11 mouse cellular contexts compared by ENCODE assay signal in the genomic region with DNA sequence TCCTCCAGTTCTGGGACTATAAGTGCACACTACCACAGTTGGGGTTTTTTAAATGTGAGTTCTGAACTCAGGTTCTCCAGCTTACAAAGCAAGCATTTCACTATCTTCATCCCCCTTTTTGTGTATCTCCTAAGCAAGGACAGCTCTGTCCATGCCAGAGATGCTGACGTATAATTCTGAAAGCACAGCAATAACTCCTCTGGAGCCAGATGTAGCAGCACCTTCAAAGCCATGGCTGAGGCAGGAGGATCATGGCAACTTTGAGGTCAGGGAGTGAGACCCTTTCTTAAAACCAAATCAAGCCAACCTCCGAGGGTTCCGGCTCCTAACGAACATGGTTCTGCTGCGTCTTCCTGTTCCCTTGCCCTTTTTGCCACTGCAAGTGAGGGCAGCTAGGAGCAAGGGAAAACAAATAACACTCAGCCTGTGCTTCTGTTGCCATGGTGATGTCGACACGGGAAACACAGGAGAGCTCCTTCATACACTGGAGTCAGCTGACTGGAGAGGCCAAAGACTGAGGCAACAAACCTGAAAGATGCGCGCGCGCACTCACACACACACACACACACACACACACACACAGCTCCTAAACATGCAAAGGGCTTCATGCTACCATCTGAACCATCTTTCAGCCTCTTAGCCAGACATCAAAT. TPM values are rescaled to one million over a fixed set of nuclear protein-coding genes. Genes with fewer than 3 reads are reported as not detected.
A peak's percentile ranks its signal among the peaks of the same experiment; 100 is the strongest.
DNase-seq lines count a peak whose midpoint lies in the region; ATAC-seq lines count a peak whose summit lies in the region.
"Had no signal": no experiment of that assay in that cellular context is flagged by ENCODE, and none has a peak within 500 bp of the region (broad histone marks: within the 10 kb centered on the region; RNA-seq: fewer than 3 reads in every experiment).

No protein-coding gene starts in this region.

- no peaks in the 10 kb centered on the region for H3K27me3 ChIP-seq in hindbrain, embryonic 14.5 days (ENCODE audit: control insufficient read depth, insufficient read depth, low read length)
- H3K27me3 ChIP-seq in midbrain, embryonic 12.5 days = no peaks in the 10 kb centered on the region

- no peak overlapping the region; the same call in 1 of the 2 replicates for H3K9ac ChIP-seq in hindbrain, embryonic 14.5 days
- H3K9ac ChIP-seq in midbrain, embryonic 12.5 days (replicated peaks) = no peak overlapping the region

- H3K36me3 ChIP-seq in hindbrain, embryonic 14.5 days (replicated peaks; ENCODE audit: control insufficient read depth, insufficient read depth) = no peaks in the 10 kb centered on the region
- H3K36me3 ChIP-seq in midbrain, embryonic 12.5 days = no peaks in the 10 kb centered on the region

- ATAC-seq in hindbrain, embryonic 14.5 days (ENCODE audit: low FRiP score) = peak; percentile 80
- ATAC-seq in midbrain, embryonic 12.5 days (ENCODE audit: low FRiP score, low read depth) = peak; percentile 78

- peak; percentile 29 for DNase-seq in adrenal gland, postnatal 14 days
- DNase-seq in adrenal gland, adult 18-20 months (ENCODE audit: low spot score in 2 of 2) = no peak
- peak; percentile 68 for DNase-seq in embryo, embryonic 10.5 days (ENCODE audit: low spot score)
- DNase-seq in hindbrain, embryonic 14.5 days (ENCODE audit: low spot score) = peak; percentile 71
- DNase-seq in spleen, postnatal 4 days (ENCODE audit: low spot score in 2 of 2) = no peak
- no peak for DNase-seq in cerebellum, adult 11 months
- DNase-seq in B cell, adult 2 months = no peak
- DNase-seq: gastrocnemius, postnatal 10 days had no signal

- H3K4me3 ChIP-seq in hindbrain, embryonic 14.5 days (replicated peaks; ENCODE audit: low read length) = no peak overlapping the region
- no peak overlapping the region for H3K4me3 ChIP-seq in midbrain, embryonic 12.5 days

- H3K4me1 ChIP-seq in hindbrain, embryonic 14.5 days (replicated peaks; ENCODE audit: control insufficient read depth, insufficient read depth, low read length) = peaks cover 30% of the 10 kb centered on the region
- H3K4me1 ChIP-seq in midbrain, embryonic 12.5 days = peaks cover 36% of the 10 kb centered on the region

- WGBS in hindbrain, embryonic 14.5 days = 18% methylated on average over 11 of the region's 11 CpGs
- WGBS in midbrain, embryonic 12.5 days = 38% methylated on average over 11 of the region's 11 CpGs

- no peak overlapping the region for H3K4me2 ChIP-seq in hindbrain, embryonic 14.5 days (replicated peaks)
- peak overlapping the region; percentile 21; the same call in 1 of the 2 replicates for H3K4me2 ChIP-seq in midbrain, embryonic 12.5 days (replicated peaks)

- no peaks in the 10 kb centered on the region for H3K9me3 ChIP-seq in hindbrain, embryonic 14.5 days (ENCODE audit: control insufficient read depth, low read length)
- no peaks in the 10 kb centered on the region for H3K9me3 ChIP-seq in midbrain, embryonic 12.5 days

- H3K27ac ChIP-seq in hindbrain, embryonic 14.5 days = peak overlapping the region; percentile 92
- H3K27ac ChIP-seq in midbrain, embryonic 12.5 days (replicated peaks) = peak overlapping the region; percentile 75

RNA-seq across cellular contexts. Expression of a gene that starts 14.0 kb away (rescaled TPM):
- 21.8 and 28.1 TPM in 2 replicates for total RNA-seq in adrenal gland, postnatal 14 days (2021)
- 10 to 100 TPM; 16.3 to 29.0 TPM for total RNA-seq in adrenal gland, adult 18-20 months (2021)
- polyA plus RNA-seq in hindbrain, embryonic 14.5 days (2014; fragmentation: Nextera tagmentation; extraction: Ambion mirVana) = 182 and 237 TPM in 2 replicates
- polyA plus RNA-seq in midbrain, embryonic 12.5 days (2016; fragmentation: Nextera tagmentation; extraction: Ambion mirVana) = 222 and 240 TPM in 2 replicates
- total RNA-seq: common myeloid progenitor, adult 5-6 weeks; liver, adult 2 months had no signal
- polyA plus RNA-seq: liver, adult 2 months had no signal

RNA-seq across cellular contexts. Expression of a gene that starts 16.1 kb away (rescaled TPM):
- total RNA-seq in adrenal gland, postnatal 14 days (2021) = 4.0 and 4.4 TPM in 2 replicates
- total RNA-seq in adrenal gland, adult 18-20 months (2021) = 1 to 10 TPM; 3.0 to 3.3 TPM
- polyA plus RNA-seq in hindbrain, embryonic 14.5 days (2014; fragmentation: Nextera tagmentation; extraction: Ambion mirVana) = 15.8 and 24.9 TPM in 2 replicates
- polyA plus RNA-seq in midbrain, embryonic 12.5 days (2016; fragmentation: Nextera tagmentation; extraction: Ambion mirVana) = 15.8 and 19.0 TPM in 2 replicates
- total RNA-seq: common myeloid progenitor, adult 5-6 weeks; liver, adult 2 months had no signal
- polyA plus RNA-seq: liver, adult 2 months had no signal

RNA-seq across cellular contexts. Expression of a gene that starts 20.3 kb away (rescaled TPM):
- not detected in 2 replicates for total RNA-seq in adrenal gland, postnatal 14 days (2021)
- total RNA-seq in adrenal gland, adult 18-20 months (2021) = not detected
- 0.89 and 1.2 TPM in 2 replicates for polyA plus RNA-seq in hindbrain, embryonic 14.5 days (2014; fragmentation: Nextera tagmentation; extraction: Ambion mirVana)
- 1.1 and 1.6 TPM in 2 replicates for polyA plus RNA-seq in midbrain, embryonic 12.5 days (2016; fragmentation: Nextera tagmentation; extraction: Ambion mirVana)
- total RNA-seq: common myeloid progenitor, adult 5-6 weeks; gastrocnemius, postnatal 10 days had no signal

RNA-seq across cellular contexts. Expression of a gene that starts 20.9 kb away (rescaled TPM):
- total RNA-seq in adrenal gland, postnatal 14 days (2021) = 87.6 and 87.8 TPM in 2 replicates
- total RNA-seq in adrenal gland, adult 18-20 months (2021) = 10 to 100 TPM; 69.9 to 77.6 TPM
- 58.4 and 59.9 TPM in 2 replicates for polyA plus RNA-seq in hindbrain, embryonic 14.5 days (2014; fragmentation: Nextera tagmentation; extraction: Ambion mirVana)
- polyA plus RNA-seq in midbrain, embryonic 12.5 days (2016; fragmentation: Nextera tagmentation; extraction: Ambion mirVana) = 58.8 and 64.9 TPM in 2 replicates

RNA-seq across cellular contexts. Expression of a gene that starts 51.0 kb away (rescaled TPM):
- total RNA-seq in adrenal gland, postnatal 14 days (2021) = 10.7 and 10.9 TPM in 2 replicates
- 10 to 100 TPM in 1 of 2 experiments, 1 to 10 TPM in 1; 8.5 to 14.3 TPM for total RNA-seq in adrenal gland, adult 18-20 months (2021)
- polyA plus RNA-seq in hindbrain, embryonic 14.5 days (2014; fragmentation: Nextera tagmentation; extraction: Ambion mirVana) = 45.8 and 53.5 TPM in 2 replicates
- 54.7 and 63.6 TPM in 2 replicates for polyA plus RNA-seq in midbrain, embryonic 12.5 days (2016; fragmentation: Nextera tagmentation; extraction: Ambion mirVana)

Comparison
In these comparisons a context has a peak if more than half of its experiments do, and no peak if none do; other contexts are left out.
1. DNase-seq: peak in adrenal gland, postnatal 14 days (single experiment), embryo, embryonic 10.5 days (single experiment) and hindbrain, embryonic 14.5 days (single experiment); none in adrenal gland, adult 18-20 months (0 of 2), spleen, postnatal 4 days (0 of 2), cerebellum, adult 11 months (single experiment) and B cell, adult 2 months (0 of 2).